Mouse (Mus musculus) hindlimb bud, embryonic 11.5 days (tissue): ENCODE data around the gene Ppm1k.
A peak's percentile ranks its signal among the peaks of the same experiment; 100 is the strongest.
"Not testable (repeated sequence)": the region's sequence is repeated elsewhere in the genome, so short reads cannot be mapped to it uniquely, and the experiment has no call there.

ENCODE experiments used
- DNase-seq: peaks from one replicate; pipeline ENCODE4 v3.0.0-alpha.2; 2012; ENCODE audit warnings: low read depth, low spot score; ENCODE audit errors: extremely low spot score

Ppm1k gene

DNA sequence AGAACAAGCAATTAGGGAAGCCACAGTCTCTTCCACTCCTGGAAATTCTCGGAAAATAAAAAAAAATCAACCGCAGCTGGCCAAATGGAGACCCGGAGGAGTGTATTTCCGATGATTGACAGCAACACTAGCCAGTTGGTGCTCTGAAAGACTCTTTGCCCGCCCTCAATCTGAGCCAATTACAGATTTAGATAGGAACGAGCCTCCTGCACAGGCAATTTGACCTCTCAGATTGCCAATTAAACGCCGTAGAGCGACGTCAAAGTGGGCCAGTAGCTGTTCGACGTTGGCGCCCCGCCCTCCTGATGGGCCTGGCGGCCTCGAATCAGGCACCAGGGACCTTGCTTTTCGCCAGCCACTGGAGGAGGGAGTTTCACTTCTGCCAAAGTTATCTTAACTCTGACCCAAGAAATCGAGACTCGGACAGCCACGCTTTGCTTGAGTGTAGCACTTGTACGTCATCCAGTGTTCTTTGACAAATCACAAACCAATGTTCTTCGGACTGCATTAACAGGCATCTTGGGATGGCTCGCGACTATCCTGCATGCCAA, at the start of gene Ppm1k:
Ppm1k (minus strand) TSS at position 83 of the 551 bp plus-strand sequence.
- DNase-seq: peak; percentile 99

GRCm38 (mm10) chr6:57582356-57582755, 47.1 kb upstream of the Ppm1k start:
- no peak for DNase-seq

- DNase-seq: no peak
Observed at GRCm38 (mm10) chr6:57581595-57581994, 46.3 kb upstream of the Ppm1k start.

DNA sequence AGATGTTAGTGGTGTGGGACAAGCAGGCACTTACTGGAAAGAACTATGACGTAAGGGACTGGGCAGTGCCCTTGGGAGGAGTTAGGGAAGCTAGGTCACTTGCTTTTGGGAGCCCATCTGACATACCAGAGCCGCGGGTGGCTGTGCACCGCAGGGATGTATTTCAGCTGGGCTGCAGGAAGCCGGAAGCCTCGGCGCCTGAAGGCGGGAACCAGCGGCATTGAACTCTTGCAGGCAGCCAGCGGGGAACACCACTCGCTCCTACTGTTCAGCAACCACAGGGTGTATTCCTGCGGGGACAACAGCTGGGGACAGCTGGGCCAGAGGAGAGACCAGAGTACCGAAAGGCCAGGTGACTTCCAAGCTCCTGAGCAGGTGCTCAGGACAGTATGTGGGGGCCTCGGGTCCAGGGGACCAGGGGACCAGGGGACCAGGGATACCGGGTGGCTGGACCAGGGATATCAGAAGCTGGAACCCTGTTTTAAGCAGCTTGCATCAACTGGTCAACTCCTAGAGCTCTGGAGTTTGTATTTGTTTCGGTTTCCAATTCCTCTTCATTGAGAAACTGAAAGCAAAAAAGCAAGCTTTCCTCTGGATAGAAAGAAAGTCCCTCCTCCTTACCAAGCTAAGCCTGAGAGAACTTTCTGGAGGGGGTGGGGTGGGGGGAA, 45.7 kb upstream of the Ppm1k start, which contains the start of gene Herc6:
Herc6 (plus strand) TSS at position 120 of the 668 bp plus-strand sequence.
- no peak for DNase-seq

GRCm38 (mm10) chr6:57571587-57571986, 36.3 kb upstream of the Ppm1k start:
- no peak for DNase-seq

DNA sequence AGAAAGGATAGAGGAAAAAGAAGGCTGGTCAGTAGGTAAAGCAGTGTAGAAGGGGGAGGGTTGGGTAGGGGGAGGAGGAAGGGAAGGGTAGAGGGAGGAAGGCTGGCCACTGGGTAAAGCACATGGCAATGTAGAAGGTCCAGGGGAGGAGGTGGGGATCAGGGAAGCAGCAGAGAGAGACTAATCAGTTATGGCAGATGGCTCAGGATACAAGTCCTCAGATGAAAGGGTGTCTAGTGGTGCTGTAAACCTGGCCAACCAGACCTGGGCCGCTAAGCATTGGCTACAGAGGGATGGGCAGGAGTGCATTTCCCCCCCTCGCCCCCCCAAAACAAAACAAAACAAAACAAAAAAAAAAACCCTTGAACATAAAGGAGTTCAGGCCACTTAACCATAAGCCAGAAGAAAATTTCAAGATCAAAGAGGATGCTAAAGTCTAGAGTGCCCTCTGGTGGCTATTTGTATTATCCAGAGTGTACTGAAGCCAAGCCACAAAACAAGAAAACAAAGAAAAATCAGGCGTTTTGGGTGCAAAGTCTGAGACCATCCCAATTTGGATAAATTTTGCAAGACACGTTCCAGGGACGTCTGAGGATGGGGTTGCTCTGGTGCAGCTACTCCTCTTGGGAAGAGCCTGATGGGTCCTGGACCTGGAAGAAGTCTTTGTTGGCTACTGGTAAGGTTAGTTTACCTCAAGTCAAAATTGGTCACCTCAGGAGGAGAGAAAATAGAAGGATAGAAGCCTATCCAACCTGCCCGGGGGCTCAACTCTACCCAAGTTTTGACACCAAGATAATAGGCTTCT, 35.1 kb upstream of the Ppm1k start:
- peak; percentile 42 for DNase-seq

DNA sequence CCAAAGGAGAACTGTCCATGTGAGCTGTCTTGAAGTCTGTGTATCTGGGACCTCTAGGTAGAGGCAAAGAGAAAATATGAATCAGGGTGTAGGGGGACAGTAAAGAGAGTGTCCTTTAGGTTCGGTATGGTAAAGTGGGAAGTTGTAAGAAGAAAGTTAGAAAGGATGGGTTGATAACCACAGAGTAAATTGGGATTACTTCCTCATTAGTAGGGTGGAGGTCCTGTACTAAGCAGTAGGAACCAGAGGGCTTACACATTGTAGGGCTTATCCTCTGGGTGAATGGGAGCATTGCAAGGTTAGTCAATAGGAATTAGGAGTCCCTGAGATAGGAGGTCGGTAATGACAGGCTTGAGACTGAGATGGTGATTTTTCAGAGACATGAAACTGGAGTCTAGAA, 32.4 kb upstream of the Ppm1k start:
- DNase-seq: no peak

GRCm38 (mm10) chr6:57565452-57565851, 30.2 kb upstream of the Ppm1k start:
- no peak for DNase-seq

- no peak for DNase-seq
Observed at GRCm38 (mm10) chr6:57563454-57563853, 28.2 kb upstream of the Ppm1k start.

- DNase-seq: no peak
Observed at GRCm38 (mm10) chr6:57557796-57558317, 22.6 kb upstream of the Ppm1k start.

DNA sequence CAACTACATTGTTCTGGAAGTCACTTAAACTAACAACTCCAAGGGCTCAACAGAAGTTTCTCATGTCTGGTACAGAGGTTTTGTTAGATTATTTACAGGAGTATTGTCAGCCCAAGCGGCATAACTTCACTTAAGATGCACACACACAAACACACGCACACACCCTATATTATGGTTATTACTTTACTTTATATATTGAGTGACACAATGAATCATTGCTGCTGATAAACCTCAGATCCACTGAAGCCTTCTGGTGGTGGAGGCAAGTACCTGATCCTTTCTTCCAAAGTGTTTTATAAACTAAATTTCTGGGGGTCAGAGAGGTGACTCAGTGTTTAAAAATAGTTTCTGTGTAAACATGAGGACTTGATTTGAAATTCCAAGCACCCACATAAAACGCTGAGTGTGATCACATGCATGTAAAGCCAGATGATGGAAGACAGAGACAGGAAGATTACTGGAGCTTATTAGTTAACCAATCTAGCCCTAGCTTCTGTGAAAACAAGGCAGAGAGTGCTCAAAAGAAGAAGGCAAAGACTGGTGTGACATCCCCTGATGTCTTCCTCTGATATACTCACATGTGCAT, 16.0 kb upstream of the Ppm1k start:
- DNase-seq: no peak

- no peak for DNase-seq
Observed at GRCm38 (mm10) chr6:57544866-57545265, 9.6 kb upstream of the Ppm1k start.

GRCm38 (mm10) chr6:57543591-57543990, 8.3 kb upstream of the Ppm1k start:
- not testable (repeated sequence) for DNase-seq

DNA sequence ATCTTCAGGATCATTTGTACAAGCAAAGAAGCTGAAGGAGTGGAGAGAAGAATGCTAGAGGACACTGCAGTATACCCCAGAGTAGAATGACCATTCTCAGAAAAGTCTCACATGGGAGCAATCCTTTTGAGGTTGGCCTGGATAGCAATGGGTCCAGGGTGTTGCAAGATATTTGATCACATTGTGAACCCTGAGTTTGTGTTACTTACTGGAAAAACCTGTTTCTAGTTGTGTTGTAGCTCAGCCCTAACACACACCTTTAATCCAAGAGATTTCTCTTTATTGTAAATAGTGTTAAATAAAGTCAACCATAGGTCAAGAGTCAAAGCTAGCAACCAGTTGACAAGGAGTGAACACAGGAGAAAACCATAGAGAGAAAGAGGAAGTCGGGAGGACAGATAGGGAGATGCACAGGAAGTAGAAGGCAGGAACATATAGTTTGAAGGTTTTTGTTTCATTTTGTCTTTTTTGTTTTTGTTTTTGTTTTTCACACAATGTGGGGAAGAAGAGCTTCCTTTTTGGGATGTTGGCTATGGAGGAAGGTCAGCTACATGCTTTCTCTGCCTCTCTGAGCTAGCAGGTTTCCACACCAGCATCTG, 6.6 kb upstream of the Ppm1k start:
- DNase-seq: no peak

- no peak for DNase-seq
Observed at GRCm38 (mm10) chr6:57540950-57541498, 5.8 kb upstream of the Ppm1k start.

- no peak for DNase-seq
Observed at GRCm38 (mm10) chr6:57537887-57538286, 2.6 kb upstream of the Ppm1k start.

DNA sequence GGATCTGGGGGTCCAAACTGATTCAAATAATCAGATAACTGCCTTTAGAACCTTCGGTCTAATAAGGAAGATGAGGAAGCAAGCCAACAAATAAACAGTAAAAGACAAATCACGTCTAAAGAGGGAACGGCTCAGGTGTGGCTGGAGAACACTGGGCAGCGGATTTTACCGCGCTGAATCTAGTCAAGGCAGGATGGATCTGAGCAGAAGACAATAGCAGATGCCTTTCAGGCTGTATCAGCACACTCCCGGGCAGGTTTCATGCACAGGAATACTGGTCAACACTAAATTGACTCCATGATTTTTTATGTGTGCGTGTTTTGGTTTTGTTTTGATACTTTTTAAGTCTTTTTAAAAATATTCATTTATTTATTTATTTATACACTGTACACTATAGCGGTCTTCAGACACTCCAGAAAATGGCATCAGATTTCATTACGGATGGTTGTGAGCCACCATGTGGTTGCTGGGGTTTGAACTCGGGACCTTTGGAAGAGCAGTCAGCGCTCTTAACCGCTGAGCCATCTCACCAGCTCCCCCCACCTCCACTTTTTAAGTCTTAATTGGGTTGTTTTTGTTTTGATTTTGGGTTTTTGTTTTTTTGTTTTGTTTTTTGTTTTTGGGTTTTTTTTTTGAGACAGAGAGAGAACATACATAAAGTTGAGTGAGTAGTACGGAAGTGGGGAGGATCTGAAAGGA, 852 bp upstream of the Ppm1k start:
- peak; percentile 2 for DNase-seq

GRCm38 (mm10) chr6:57534611-57535286, 519 bp downstream of the Ppm1k start:
- peak; percentile 14 for DNase-seq

- DNase-seq: no peak
Observed at GRCm38 (mm10) chr6:57534231-57534610, 1.0 kb downstream of the Ppm1k start.

GRCm38 (mm10) chr6:57533410-57533809, 1.9 kb downstream of the Ppm1k start:
- DNase-seq: no peak
